Mouse (Mus musculus): ENCODE measurements around the gene Zbtb5.
"Not testable (repeated sequence)": the region's sequence is repeated elsewhere in the genome, so short reads cannot be mapped to it uniquely, and the experiment has no call there.

The Zbtb5 gene

DNA sequence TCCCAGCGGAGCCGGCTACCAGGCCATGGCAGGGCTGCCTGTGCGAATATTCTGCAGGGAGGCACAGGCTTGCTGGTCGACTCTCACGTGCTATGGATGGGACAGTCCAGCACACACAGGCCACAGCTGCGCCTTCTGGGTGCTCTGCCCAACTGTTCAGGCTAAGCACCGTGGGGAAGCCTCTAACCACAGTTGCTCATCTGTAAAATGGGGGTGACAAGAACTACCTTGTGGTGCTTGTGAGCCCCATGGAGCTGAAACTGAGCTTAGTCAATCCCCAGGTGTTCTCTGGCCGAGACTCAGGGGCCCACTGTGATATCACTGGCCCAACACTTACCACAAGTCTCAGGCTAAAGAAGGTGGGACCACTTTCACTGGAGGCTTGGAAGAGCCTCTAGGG lies 44.8 kb downstream of the Zbtb5 start:
- DNase-seq = no peak

DNA sequence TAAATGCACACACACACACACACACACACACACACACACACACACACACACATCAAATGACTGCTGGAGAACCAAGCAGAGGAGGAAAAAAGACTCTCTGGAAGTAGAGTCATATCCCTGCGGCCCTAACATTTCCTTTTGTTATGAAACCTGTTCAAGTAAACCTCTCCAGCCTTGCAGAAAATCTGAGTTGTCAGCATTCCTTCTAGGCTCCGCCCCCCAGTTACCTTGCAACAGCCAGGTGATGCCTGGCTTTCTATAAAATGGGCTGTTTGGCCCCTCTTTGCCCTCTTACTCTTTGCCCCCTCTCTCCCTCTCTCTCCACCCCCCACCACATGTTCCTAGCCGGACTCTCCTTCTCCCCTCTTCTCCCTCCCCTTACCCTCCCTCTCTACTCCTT lies 46.5 kb downstream of the Zbtb5 start:
- no peak for DNase-seq

DNA sequence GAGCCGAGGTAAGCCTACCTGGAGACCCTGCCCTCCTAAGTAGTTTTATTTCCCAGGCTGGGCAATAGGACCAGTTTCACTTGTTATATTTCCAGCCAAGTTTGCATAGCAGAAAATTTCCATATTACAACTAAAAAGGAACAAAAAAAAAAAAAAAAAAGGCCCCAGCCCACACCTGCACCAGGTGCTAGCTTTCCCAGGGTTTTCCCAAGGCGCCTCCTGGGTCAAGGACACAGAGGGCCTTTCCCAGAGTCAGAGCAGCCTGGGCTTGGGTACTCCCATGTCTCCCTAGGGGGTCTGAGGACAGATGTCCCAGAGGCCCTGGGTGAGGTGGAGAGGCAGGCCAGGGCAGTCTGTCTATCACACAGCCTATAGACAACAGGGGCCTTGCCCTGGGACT lies 47.0 kb downstream of the Zbtb5 start:
- DNase-seq = no peak

DNA sequence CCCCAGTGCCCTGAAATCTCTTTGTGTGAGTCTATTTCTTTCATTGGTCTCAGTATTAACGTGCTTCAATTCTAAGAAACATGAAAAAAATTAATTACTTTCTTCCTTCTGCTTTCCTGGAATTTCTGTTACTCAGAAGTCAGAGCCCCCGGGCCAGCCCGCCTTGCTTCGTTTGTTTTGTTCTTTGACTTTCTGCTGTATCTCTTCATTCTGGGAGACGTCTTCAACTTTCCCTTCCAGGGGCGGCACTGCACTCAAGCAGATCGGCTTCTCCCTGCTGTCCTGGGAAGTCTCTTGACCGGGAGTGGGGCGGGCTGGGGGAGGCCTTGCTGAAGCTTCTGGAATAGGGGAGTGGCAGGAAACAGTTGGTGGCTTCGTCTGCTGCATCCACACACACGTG lies 49.1 kb downstream of the Zbtb5 start:
- DNase-seq = no peak

DNA sequence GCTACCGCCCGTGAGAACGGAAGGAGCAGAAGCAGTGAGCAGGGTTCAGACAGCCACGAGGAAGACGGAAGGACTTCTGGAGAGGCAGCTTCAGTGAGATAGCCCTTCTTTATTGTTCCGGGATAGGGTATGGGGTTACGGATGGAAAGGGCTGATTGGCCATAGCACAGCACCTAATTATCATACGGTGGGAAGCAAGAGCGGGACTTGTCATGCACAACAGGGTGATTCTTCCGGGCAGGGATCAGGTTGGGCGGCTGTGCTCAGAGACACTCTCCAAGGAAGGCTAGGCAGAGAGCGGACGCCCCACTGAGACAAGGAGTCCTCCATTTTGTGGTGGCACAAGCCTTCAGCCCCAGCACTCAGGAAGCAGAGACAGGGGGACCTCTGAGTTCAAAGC lies 53.0 kb downstream of the Zbtb5 start:
- no peak for DNase-seq

DNA sequence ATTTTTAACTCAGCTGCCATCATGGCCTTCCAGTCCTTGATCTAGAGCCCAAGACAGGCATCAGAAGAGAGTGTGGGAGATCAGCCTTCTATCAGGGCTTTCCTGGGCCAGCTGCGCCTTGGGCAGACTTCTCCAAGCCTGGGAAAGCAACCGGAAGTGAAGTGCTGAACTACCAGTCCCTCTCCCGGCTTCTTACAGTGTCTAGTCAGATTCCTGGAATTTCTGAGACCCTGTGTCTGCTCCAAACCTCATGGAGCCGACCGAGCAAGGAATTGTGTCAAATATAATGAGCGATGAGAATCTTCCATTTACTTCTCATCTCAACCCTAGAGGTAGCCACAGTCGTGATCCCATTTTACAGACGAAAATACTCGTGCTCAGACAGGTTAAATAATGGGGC lies 53.4 kb downstream of the Zbtb5 start:
- DNase-seq = no peak

DNA sequence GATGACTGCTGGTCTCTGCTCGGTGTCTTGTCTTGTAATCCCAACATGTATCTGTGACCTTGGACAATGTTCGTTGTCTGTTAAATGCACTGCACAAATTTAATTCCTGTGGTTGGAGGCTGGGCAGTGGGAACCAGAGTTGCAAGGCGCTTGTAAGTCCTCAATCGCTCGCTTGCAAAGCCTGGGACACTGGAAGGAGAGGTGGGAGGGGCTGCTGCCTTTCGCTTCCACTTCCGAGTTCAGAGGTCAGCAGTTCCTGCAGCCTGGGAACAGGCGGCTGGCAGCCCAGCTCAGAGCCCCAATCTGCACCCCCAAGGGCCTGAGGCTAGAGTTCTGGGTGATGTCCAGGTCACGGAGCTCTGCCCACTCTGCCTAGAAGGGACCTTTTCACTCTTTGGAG lies 59.2 kb downstream of the Zbtb5 start:
- DNase-seq = no peak

DNA sequence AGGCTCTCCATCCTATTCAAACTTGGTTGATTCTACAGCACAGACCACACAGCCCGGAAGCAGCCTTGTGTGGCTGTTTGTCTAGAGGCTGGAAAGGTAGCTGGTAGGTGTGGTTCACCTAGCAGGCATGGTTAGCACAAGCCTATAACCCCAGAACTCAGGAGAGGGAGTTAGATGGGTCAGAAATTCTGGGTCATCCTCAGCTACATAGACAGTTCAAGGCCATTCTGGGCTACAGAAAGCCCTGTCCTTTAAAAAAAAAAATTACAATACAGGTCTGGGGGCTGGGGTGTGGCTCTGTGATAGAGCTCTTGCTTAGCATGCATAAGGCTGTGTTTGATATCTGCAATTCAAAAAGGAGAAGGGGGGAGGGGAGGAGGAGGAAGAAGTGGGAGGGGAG lies 63.9 kb downstream of the Zbtb5 start:
- no peak for DNase-seq

DNA sequence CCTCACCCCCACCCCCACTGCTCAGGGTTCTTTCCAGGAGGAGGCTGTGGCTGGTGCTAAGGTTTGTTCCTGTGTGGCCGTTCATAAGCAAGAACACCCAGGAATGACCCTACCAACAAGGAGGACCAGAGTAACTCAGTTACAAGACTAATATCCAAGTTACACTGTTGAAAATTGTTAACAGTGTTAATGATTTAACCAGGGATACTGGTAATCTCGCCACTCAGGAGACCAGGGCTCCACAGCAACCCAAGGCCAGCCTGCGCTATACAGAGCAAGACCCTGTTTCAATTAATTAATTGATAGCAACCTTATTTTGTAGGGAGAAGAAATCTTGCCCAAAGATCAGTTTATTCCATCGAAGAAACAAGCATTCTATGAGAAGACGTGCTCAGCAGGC lies 64.7 kb downstream of the Zbtb5 start:
- DNase-seq = no peak

DNA sequence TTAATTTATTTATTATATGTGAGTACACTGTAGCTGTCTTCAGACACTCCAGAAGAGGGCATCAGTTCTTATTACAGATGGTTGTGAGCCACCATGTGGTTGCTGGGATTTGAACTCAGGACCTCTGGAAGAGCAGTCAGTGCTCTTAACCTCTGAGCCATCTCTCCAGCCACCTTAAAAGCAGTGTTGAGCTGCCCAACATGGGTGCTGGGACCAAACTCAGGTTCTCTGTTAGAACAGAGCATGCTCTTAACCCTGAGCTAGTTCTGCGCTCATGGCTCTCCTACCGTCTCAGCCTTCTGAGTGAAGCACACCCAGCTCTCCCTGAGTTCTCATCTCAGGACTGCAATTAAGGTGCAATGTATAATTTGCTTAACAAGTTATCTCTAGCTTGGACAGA lies 66.1 kb downstream of the Zbtb5 start:
- not testable (repeated sequence) for DNase-seq

DNA sequence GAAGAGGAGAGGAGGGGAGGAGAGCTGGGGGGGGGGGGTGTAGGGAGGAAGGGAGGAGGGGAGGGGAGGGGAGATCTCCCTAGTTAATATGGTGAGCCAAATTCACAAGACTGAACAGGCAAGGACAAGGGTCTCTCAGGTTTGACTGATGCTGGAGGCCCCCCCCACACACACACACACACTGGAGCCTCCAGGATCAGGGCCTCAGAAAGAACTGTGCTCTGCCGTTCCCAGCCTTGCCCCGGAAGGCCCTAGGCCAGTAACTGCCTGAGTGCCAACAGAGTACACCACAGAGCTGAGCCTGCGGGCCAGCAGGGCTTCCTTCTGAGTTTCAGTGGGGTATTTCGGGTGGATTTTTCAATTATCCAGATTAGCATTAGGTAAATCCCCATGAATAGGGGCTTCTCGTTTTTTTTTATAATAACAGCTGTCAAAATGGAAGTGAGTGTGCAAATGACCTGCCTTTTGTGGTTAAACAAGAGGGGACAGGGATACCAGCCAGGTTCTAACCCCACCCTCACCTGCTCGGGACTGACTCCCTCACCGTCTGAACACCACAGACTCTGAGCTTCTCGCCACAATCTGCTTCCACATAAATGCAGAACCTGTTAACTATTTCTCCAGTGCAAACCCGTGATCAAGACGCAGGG lies 67.7 kb downstream of the Zbtb5 start:
- DNase-seq = no peak

DNA sequence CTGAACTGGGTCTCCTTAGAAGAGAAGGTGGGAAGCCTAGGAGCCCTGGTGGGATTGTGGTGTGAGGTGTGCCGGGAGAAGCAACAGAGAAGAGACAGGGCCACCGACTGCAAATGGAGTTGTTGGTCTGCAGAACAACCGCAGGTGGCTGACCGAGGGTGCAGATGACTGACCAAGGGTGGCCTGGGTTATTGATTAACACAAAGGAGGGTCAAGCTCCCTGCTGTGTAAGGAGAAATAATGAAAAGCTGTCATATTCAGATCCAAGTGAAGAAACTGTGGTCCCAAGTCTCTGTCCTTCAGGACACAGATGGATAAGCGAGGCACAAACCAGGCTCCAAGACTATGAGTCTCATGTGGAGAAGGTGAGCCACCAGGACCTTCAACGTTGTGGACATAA lies 68.7 kb downstream of the Zbtb5 start:
- no peak for DNase-seq

DNA sequence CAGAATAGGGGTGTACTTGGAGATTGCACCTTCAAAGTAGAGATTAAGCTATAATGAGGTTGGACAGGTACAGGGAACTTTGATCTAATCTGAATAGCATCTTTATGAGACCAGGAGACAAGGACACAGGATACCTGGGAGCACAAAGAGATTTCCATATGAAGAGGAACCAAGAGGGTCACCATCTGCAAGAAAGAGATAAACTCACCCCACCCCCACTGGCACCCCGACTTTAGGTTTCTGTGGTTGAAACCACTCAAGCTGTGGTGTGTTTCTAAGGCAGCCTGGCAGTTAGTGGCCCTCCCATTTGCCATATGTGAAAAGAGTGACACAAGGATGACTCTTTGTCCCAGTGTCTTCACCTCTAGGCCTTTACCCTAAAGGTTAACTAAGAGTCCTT lies 70.0 kb downstream of the Zbtb5 start:
- DNase-seq = no peak

Measured in cerebellum, adult 9-11 months (tissue).